Mouse (Mus musculus) bone marrow macrophage, adult 2 months (primary cell): Measurements from ENCODE around the gene Igf2r.

Source experiments
- CTCF ChIP-seq: IDR thresholded peaks from 2 replicates; pipeline ENCODE4 v1.5.1; 2012; ENCODE audit warnings: low read depth, mild to moderate bottlenecking, low read length, moderate library complexity
- POLR2A ChIP-seq: IDR thresholded peaks from 2 replicates; pipeline ENCODE4 v1.6.1; 2012; ENCODE audit warnings: mild to moderate bottlenecking, low read depth, low read length, borderline replicate concordance

DNA sequence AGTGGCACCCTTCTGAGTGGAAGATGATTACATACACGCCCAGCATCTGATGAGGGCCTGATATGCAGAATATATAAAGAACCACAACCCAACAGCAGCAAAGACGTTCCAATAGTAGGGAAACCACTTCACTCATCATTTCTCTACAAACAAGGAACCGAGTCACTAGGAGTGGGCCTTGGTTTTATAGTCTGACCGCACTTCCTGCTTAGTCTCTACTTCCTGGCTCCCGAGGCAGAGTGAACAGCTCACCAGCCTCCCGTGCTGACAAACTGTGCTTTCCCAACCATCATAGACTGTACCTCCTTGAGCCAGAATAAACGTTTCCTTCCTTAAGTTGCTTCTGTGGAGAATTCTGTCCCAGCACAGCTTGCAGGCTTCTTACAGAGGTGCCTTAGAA, 113.6 kb downstream of the Igf2r start:
- TF ChIP-seq CTCF (no peak), POLR2A (no peak)
